Mouse (Mus musculus) ES-Bruce4 (cell line): ENCODE data around the gene Glra3.

ENCODE experiments used
- CTCF ChIP-seq: IDR thresholded peaks from one replicate; pipeline ENCODE4 v1.8.1; 2011; ENCODE audit warnings: low read depth, low read length
- EP300 ChIP-seq: IDR thresholded peaks from 2 replicates; pipeline ENCODE4 v1.6.1; 2011; ENCODE audit warnings: low read depth, low read length; ENCODE audit not compliant: insufficient read depth
- POLR2A ChIP-seq: IDR thresholded peaks from one replicate; pipeline ENCODE4 v1.8.1; 2011; ENCODE audit warnings: low read length; ENCODE audit not compliant: insufficient read depth

DNA sequence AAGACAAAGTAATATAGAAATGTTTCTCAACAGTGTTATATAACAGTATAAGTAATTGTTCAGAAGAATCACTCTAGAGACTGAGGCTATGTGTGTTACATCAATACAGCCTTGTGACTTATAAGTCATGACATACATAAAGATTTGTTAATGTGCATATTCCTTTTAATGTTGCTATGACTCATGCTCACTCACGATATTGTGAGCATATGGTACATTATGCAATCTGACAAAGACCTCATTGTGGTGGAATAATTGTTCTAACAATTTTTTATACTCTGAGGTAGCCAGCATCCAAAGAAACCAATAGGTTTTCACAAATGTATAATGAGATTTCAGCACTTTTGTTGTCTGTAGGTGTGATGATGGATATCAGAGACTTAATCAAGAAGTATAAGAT lies 210.4 kb downstream of the Glra3 start:
- no peak for TF ChIP-seq CTCF
- TF ChIP-seq POLR2A, result no peak
- TF ChIP-seq EP300, result no peak
